Mouse (Mus musculus) heart, embryonic 13.5 days (tissue): ENCODE measurements around the gene Itpripl1. TPM values are rescaled to one million over a fixed set of nuclear protein-coding genes. Genes with fewer than 3 reads are reported as not detected.
A peak's percentile ranks its signal among the peaks of the same experiment; 100 is the strongest.
"Not testable (repeated sequence)": the region's sequence is repeated elsewhere in the genome, so short reads cannot be mapped to it uniquely, and the experiment has no call there.

Source experiments
- ATAC-seq: fragments of 200-750 bp; cut with Nextera tagmentation; 2 replicates; pipeline ENCODE4 v1.8.0; 2017; ENCODE audit warnings: moderate TSS enrichment; ENCODE audit not compliant: insufficient number of reproducible peaks, low FRiP score, low TSS enrichment; ENCODE audit errors: extremely low read depth
- H3K27ac ChIP-seq: fragments of 300-500 bp; sonication (generic); replicated peaks from 2 replicates; pipeline ENCODE4 v1.5.1; 2015; ENCODE audit warnings: moderate library complexity, mild to moderate bottlenecking, inconsistent platforms
- H3K27me3 ChIP-seq: fragments of 300-500 bp; sonication (generic); replicated peaks from 2 replicates; pipeline ENCODE4 v1.6.1; 2015; ENCODE audit warnings: mild to moderate bottlenecking, inconsistent platforms
- H3K36me3 ChIP-seq: fragments of 300-500 bp; sonication (generic); 2 replicates; pipeline ENCODE4 v1.6.1; 2015; ENCODE audit warnings: mild to moderate bottlenecking, inconsistent platforms
- H3K4me1 ChIP-seq: fragments of 300-500 bp; sonication (generic); 2 replicates; pipeline ENCODE4 v1.6.1; 2015; ENCODE audit warnings: inconsistent platforms
- H3K4me2 ChIP-seq: fragments of 300-500 bp; sonication (generic); 2 replicates; pipeline ENCODE4 v1.6.1; 2015; ENCODE audit warnings: inconsistent platforms, mild to moderate bottlenecking, moderate library complexity
- H3K4me3 ChIP-seq: fragments of 300-500 bp; sonication (generic); 2 replicates; pipeline ENCODE4 v1.5.1; 2015; ENCODE audit warnings: moderate library complexity, mild to moderate bottlenecking, inconsistent platforms
- H3K9ac ChIP-seq: fragments of 300-500 bp; sonication (generic); 2 replicates; pipeline ENCODE4 v1.6.1; 2015; ENCODE audit warnings: inconsistent platforms, mild to moderate bottlenecking, moderate library complexity
- H3K9me3 ChIP-seq: fragments of 300-500 bp; sonication (generic); 2 replicates; pipeline ENCODE4 v1.6.1; 2016; ENCODE audit warnings: inconsistent platforms
- WGBS: fragments of 180-500 bp; shearing (Covaris S2); methylation state at CpG from one replicate; pipeline ENCODE4 v1.1.7; 2015; ENCODE audit warnings: mixed read lengths; 5-methylcytosine and 5-hydroxymethylcytosine counted together
- polyA plus RNA-seq: library from polyadenylated mRNA; unstranded; fragments of >200 nt; fragmentation: Nextera tagmentation; extraction: Ambion mirVana; gene quantifications from 2 replicates; pipeline ENCODE4 v1.2.1, GENCODE M21; 2015

Gene Itpripl1
- 11.6 and 12.4 TPM in 2 replicates for polyA plus RNA-seq

- 3% methylated on average over 31 of the region's 31 CpGs for WGBS
- H3K27ac ChIP-seq: no peak within 1 kb of the TSS
- H3K4me1 ChIP-seq: peaks cover 23% of the 10 kb centered on the region
- no peaks in the 10 kb centered on the region for H3K9me3 ChIP-seq
- peak within 1 kb of the TSS; percentile 64 for H3K4me3 ChIP-seq
- H3K27me3 ChIP-seq: peaks cover 10% of the 10 kb centered on the region; the same call in 1 of the 2 replicates
- peak within 1 kb of the TSS; percentile 82 for H3K9ac ChIP-seq
- H3K4me2 ChIP-seq: peak within 1 kb of the TSS; percentile 88
- ATAC-seq: peak; percentile 88
- H3K36me3 ChIP-seq: peaks cover 28% of the 10 kb centered on the region
Observed at GRCm38 (mm10) chr2:127143158-127144063, at the start of gene Itpripl1. Itpripl1 (minus strand) TSS chr2:127143442.

GRCm38 (mm10) chr2:127189574-127189973, 46.3 kb upstream of the Itpripl1 start:
- no peak overlapping the region for H3K27ac ChIP-seq
- H3K9ac ChIP-seq: no peak overlapping the region
- no peak for ATAC-seq
- no peak overlapping the region for H3K4me3 ChIP-seq
- no peaks in the 10 kb centered on the region for H3K9me3 ChIP-seq
- H3K36me3 ChIP-seq: no peaks in the 10 kb centered on the region
- peaks cover 13% of the 10 kb centered on the region; the same call in 1 of the 2 replicates for H3K27me3 ChIP-seq
- no peak overlapping the region for H3K4me2 ChIP-seq
- no peaks in the 10 kb centered on the region for H3K4me1 ChIP-seq

GRCm38 (mm10) chr2:127182598-127183381, 39.5 kb upstream of the Itpripl1 start:
- 3% methylated on average over 17 of the region's 17 CpGs for WGBS
- peaks cover 18% of the 10 kb centered on the region for H3K27me3 ChIP-seq
- H3K4me3 ChIP-seq: peak overlapping the region; percentile 72
- peak overlapping the region; percentile 85 for H3K4me2 ChIP-seq
- H3K27ac ChIP-seq: peak overlapping the region; percentile 89
- peak; percentile 90 for ATAC-seq
- H3K36me3 ChIP-seq: no peaks in the 10 kb centered on the region
- peak overlapping the region; percentile 91 for H3K9ac ChIP-seq
- peaks cover 8% of the 10 kb centered on the region; the same call in 1 of the 2 replicates for H3K4me1 ChIP-seq
- H3K9me3 ChIP-seq: no peaks in the 10 kb centered on the region

- 11% methylated on average over 1 of the region's 1 CpGs for WGBS
- H3K27ac ChIP-seq, ATAC-seq, H3K9ac ChIP-seq, H3K4me1 ChIP-seq, H3K36me3 ChIP-seq, H3K4me2 ChIP-seq, H3K4me3 ChIP-seq, H3K9me3 ChIP-seq: not testable (repeated sequence)
- peaks cover 25% of the 10 kb centered on the region for H3K27me3 ChIP-seq
Observed at GRCm38 (mm10) chr2:127166261-127166660, 23.0 kb upstream of the Itpripl1 start.

GRCm38 (mm10) chr2:127165675-127166074, 22.4 kb upstream of the Itpripl1 start:
- no peak for ATAC-seq
- H3K4me3 ChIP-seq: no peak overlapping the region
- no peak overlapping the region for H3K4me2 ChIP-seq
- H3K4me1 ChIP-seq: no peaks in the 10 kb centered on the region
- no peaks in the 10 kb centered on the region for H3K36me3 ChIP-seq
- H3K27ac ChIP-seq: no peak overlapping the region
- H3K9me3 ChIP-seq: no peaks in the 10 kb centered on the region
- peaks cover 28% of the 10 kb centered on the region for H3K27me3 ChIP-seq
- WGBS: 45% methylated on average over 4 of the region's 4 CpGs
- no peak overlapping the region for H3K9ac ChIP-seq

GRCm38 (mm10) chr2:127145699-127146098, 2.5 kb upstream of the Itpripl1 start:
- H3K9ac ChIP-seq: no peak overlapping the region
- peaks cover 22% of the 10 kb centered on the region for H3K4me1 ChIP-seq
- H3K4me2 ChIP-seq: no peak overlapping the region
- H3K27me3 ChIP-seq: peaks cover 10% of the 10 kb centered on the region; the same call in 1 of the 2 replicates
- 56% methylated on average over 3 of the region's 3 CpGs for WGBS
- peaks cover 10% of the 10 kb centered on the region for H3K36me3 ChIP-seq
- no peak overlapping the region for H3K27ac ChIP-seq
- H3K9me3 ChIP-seq: peaks cover 4% of the 10 kb centered on the region
- ATAC-seq: no peak
- H3K4me3 ChIP-seq: no peak overlapping the region

GRCm38 (mm10) chr2:127142577-127143157, 575 bp downstream of the Itpripl1 start:
- WGBS: 12% methylated on average over 6 of the region's 6 CpGs
- Histone ChIP-seq H3K9ac (peak overlapping the region; percentile 82), H3K4me2 (peak overlapping the region; percentile 88), H3K27ac (no peak overlapping the region), H3K36me3 (peaks cover 29% of the 10 kb centered on the region), H3K4me3 (peak overlapping the region; percentile 64), H3K4me1 (peaks cover 30% of the 10 kb centered on the region), H3K27me3 (peaks cover 10% of the 10 kb centered on the region; the same call in 1 of the 2 replicates), H3K9me3 (no peaks in the 10 kb centered on the region)
- ATAC-seq: no peak

- Histone ChIP-seq H3K4me1 (peaks cover 37% of the 10 kb centered on the region), H3K36me3 (peaks cover 29% of the 10 kb centered on the region), H3K9me3 (no peaks in the 10 kb centered on the region), H3K4me2 (peak overlapping the region; percentile 88), H3K27me3 (peaks cover 10% of the 10 kb centered on the region; the same call in 1 of the 2 replicates), H3K9ac (peak overlapping the region; percentile 82; the same call in 1 of the 2 replicates), H3K4me3 (peak overlapping the region; percentile 64), H3K27ac (no peak overlapping the region)
- ATAC-seq: no peak
- 75% methylated on average over 10 of the region's 10 CpGs for WGBS
Observed at GRCm38 (mm10) chr2:127142031-127142430, 1.2 kb downstream of the Itpripl1 start.

GRCm38 (mm10) chr2:127140011-127140410, 3.2 kb downstream of the Itpripl1 start:
- WGBS: 93% methylated on average over 7 of the region's 7 CpGs
- Histone ChIP-seq H3K4me3 (no peak overlapping the region), H3K9me3 (no peaks in the 10 kb centered on the region), H3K27ac (no peak overlapping the region), H3K27me3 (peaks cover 10% of the 10 kb centered on the region; the same call in 1 of the 2 replicates), H3K4me2 (no peak overlapping the region), H3K9ac (no peak overlapping the region), H3K4me1 (peaks cover 44% of the 10 kb centered on the region), H3K36me3 (peaks cover 29% of the 10 kb centered on the region)
- ATAC-seq: no peak

- Histone ChIP-seq H3K4me2 (no peak overlapping the region), H3K27ac (no peak overlapping the region), H3K9ac (no peak overlapping the region), H3K4me1 (peaks cover 46% of the 10 kb centered on the region), H3K4me3 (no peak overlapping the region), H3K9me3 (no peaks in the 10 kb centered on the region), H3K36me3 (peaks cover 29% of the 10 kb centered on the region), H3K27me3 (peaks cover 10% of the 10 kb centered on the region; the same call in 1 of the 2 replicates)
- ATAC-seq: no peak
- 95% methylated on average over 1 of the region's 1 CpGs for WGBS
Observed at GRCm38 (mm10) chr2:127139605-127140004, 3.6 kb downstream of the Itpripl1 start.

- Histone ChIP-seq H3K9ac (no peak overlapping the region), H3K27ac (no peak overlapping the region), H3K9me3 (no peaks in the 10 kb centered on the region), H3K4me1 (peaks cover 51% of the 10 kb centered on the region), H3K4me2 (no peak overlapping the region), H3K36me3 (peaks cover 29% of the 10 kb centered on the region), H3K4me3 (no peak overlapping the region), H3K27me3 (peaks cover 6% of the 10 kb centered on the region; the same call in 1 of the 2 replicates)
- 87% methylated on average over 8 of the region's 8 CpGs for WGBS
- ATAC-seq: no peak
Observed at GRCm38 (mm10) chr2:127139094-127139493, 4.1 kb downstream of the Itpripl1 start.
